Mouse (Mus musculus): ENCODE results near the gene Gnb1. TPM values are rescaled to one million over a fixed set of nuclear protein-coding genes. Genes with fewer than 3 reads are reported as not detected.

The Gnb1 gene
- polyA plus RNA-seq, 1 experiment from 2014 or later: 771 TPM

GRCm38 (mm10) chr4:155490456-155490855, 705 bp upstream of the Gnb1 start:
- 28% methylated on average over 5 of the region's 5 CpGs for WGBS
- Histone ChIP-seq H3K9me3 (ENCODE audit: control insufficient read depth, low read length) (no peaks in the 10 kb centered on the region), H3K4me1 (ENCODE audit: control insufficient read depth, insufficient read depth, low read length) (peaks cover 19% of the 10 kb centered on the region), H3K36me3 (ENCODE audit: control insufficient read depth, insufficient read depth, low read length) (no peaks in the 10 kb centered on the region), H3K27ac (ENCODE audit: low read depth, low read length) (peak overlapping the region; percentile 84; the same call in 1 of the 2 replicates), H3K27me3 (ENCODE audit: control insufficient read depth, insufficient read depth, low read length) (no peaks in the 10 kb centered on the region; the same call in 1 of the 2 replicates), H3K4me3 (ENCODE audit: low read depth, low read length) (peak overlapping the region; percentile 99), H3K9ac (ENCODE audit: low read length) (peak overlapping the region; percentile 100), H3K4me2 (peak overlapping the region; percentile 74)
- DNase-seq (ENCODE audit: low spot score, missing footprints): no peak
- no peak; the same call in 1 of the 2 replicates for ATAC-seq (ENCODE audit: low FRiP score)

GRCm38 (mm10) chr4:155491529-155492130, 469 bp downstream of the Gnb1 start:
- Histone ChIP-seq H3K4me2 (peak overlapping the region; percentile 74), H3K4me3 (ENCODE audit: low read depth, low read length) (peak overlapping the region; percentile 99), H3K27ac (ENCODE audit: low read depth, low read length) (peak overlapping the region; percentile 84), H3K27me3 (ENCODE audit: control insufficient read depth, insufficient read depth, low read length) (no peaks in the 10 kb centered on the region; the same call in 1 of the 2 replicates), H3K9me3 (ENCODE audit: control insufficient read depth, low read length) (no peaks in the 10 kb centered on the region), H3K36me3 (ENCODE audit: control insufficient read depth, insufficient read depth, low read length) (no peaks in the 10 kb centered on the region), H3K4me1 (ENCODE audit: control insufficient read depth, insufficient read depth, low read length) (peaks cover 19% of the 10 kb centered on the region), H3K9ac (ENCODE audit: low read length) (peak overlapping the region; percentile 100)
- under 1% methylated on average over 36 of the region's 54 CpGs for WGBS
- ATAC-seq (ENCODE audit: low FRiP score) (peak; percentile 75), DNase-seq (ENCODE audit: low spot score, missing footprints) (peak; percentile 96)

GRCm38 (mm10) chr4:155492131-155492633, 1.0 kb downstream of the Gnb1 start:
- Histone ChIP-seq H3K4me1 (ENCODE audit: control insufficient read depth, insufficient read depth, low read length) (peaks cover 19% of the 10 kb centered on the region), H3K9me3 (ENCODE audit: control insufficient read depth, low read length) (no peaks in the 10 kb centered on the region), H3K27ac (ENCODE audit: low read depth, low read length) (peak overlapping the region; percentile 84), H3K36me3 (ENCODE audit: control insufficient read depth, insufficient read depth, low read length) (no peaks in the 10 kb centered on the region), H3K4me2 (peak overlapping the region; percentile 74), H3K27me3 (ENCODE audit: control insufficient read depth, insufficient read depth, low read length) (no peaks in the 10 kb centered on the region), H3K9ac (ENCODE audit: low read length) (peak overlapping the region; percentile 100), H3K4me3 (ENCODE audit: low read depth, low read length) (peak overlapping the region; percentile 99)
- ATAC-seq (ENCODE audit: low FRiP score) (peak; percentile 20; the same call in 1 of the 2 replicates), DNase-seq (ENCODE audit: low spot score, missing footprints) (peak; percentile 96)
- under 1% methylated on average over 50 of the region's 51 CpGs for WGBS

- H3K27me3 ChIP-seq (ENCODE audit: control insufficient read depth, insufficient read depth, low read length): no peaks in the 10 kb centered on the region
- ATAC-seq (ENCODE audit: low FRiP score) (no peak), DNase-seq (ENCODE audit: low spot score, missing footprints) (peak; percentile 87)
- no peak overlapping the region for H3K4me3 ChIP-seq (ENCODE audit: low read depth, low read length)
- H3K9ac ChIP-seq (ENCODE audit: low read length): no peak overlapping the region
- H3K4me2 ChIP-seq: no peak overlapping the region
- no peaks in the 10 kb centered on the region for H3K36me3 ChIP-seq (ENCODE audit: control insufficient read depth, insufficient read depth, low read length)
- H3K27ac ChIP-seq (ENCODE audit: low read depth, low read length): no peak overlapping the region
- no peaks in the 10 kb centered on the region for H3K9me3 ChIP-seq (ENCODE audit: control insufficient read depth, low read length)
- H3K4me1 ChIP-seq (ENCODE audit: control insufficient read depth, insufficient read depth, low read length): peaks cover 19% of the 10 kb centered on the region
- WGBS: 81% methylated on average over 4 of the region's 4 CpGs
These were observed 3.7 kb downstream of the Gnb1 start for GRCm38 (mm10) chr4:155494891-155495290.

- Histone ChIP-seq H3K9me3 (ENCODE audit: control insufficient read depth, low read length) (no peaks in the 10 kb centered on the region), H3K27me3 (ENCODE audit: control insufficient read depth, insufficient read depth, low read length) (no peaks in the 10 kb centered on the region), H3K36me3 (ENCODE audit: control insufficient read depth, insufficient read depth, low read length) (no peaks in the 10 kb centered on the region), H3K27ac (ENCODE audit: low read depth, low read length) (no peak overlapping the region), H3K9ac (ENCODE audit: low read length) (no peak overlapping the region), H3K4me3 (ENCODE audit: low read depth, low read length) (no peak overlapping the region), H3K4me2 (no peak overlapping the region), H3K4me1 (ENCODE audit: control insufficient read depth, insufficient read depth, low read length) (peaks cover 12% of the 10 kb centered on the region)
- 88% methylated on average over 3 of the region's 3 CpGs for WGBS
- ATAC-seq (ENCODE audit: low FRiP score) (no peak), DNase-seq (ENCODE audit: low spot score, missing footprints) (no peak)
These were observed 6.8 kb downstream of the Gnb1 start for GRCm38 (mm10) chr4:155497963-155498362.

DNA sequence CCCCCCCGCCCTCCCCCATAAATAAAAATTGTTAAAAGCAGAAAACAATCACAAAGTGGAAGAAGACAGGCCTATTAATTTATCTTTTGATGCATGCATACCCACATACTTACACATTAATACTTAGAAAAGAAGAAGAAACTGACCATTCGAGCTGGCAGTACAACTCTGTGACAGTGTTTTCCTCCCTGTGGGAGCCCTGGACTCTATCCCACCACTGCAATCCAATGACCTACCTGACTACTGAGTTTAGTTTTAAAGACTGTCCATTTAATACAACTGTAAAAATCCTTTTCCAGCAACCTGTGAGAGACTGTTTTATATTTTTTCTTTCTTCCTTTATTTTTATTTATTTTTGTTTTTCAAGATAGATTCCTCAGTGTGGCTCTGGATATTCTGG, 10.0 kb downstream of the Gnb1 start:
- Histone ChIP-seq H3K36me3 (ENCODE audit: control insufficient read depth, insufficient read depth, low read length) (no peaks in the 10 kb centered on the region), H3K27me3 (ENCODE audit: control insufficient read depth, insufficient read depth, low read length) (no peaks in the 10 kb centered on the region), H3K27ac (ENCODE audit: low read depth, low read length) (no peak overlapping the region), H3K9ac (ENCODE audit: low read length) (no peak overlapping the region), H3K4me2 (no peak overlapping the region), H3K4me1 (ENCODE audit: control insufficient read depth, insufficient read depth, low read length) (no peaks in the 10 kb centered on the region), H3K4me3 (ENCODE audit: low read depth, low read length) (no peak overlapping the region), H3K9me3 (ENCODE audit: control insufficient read depth, low read length) (no peaks in the 10 kb centered on the region)
- ATAC-seq (ENCODE audit: low FRiP score): no peak
- no peak for DNase-seq (ENCODE audit: low spot score, missing footprints)
- WGBS: 77% methylated on average over 2 of the region's 2 CpGs

GRCm38 (mm10) chr4:155505067-155505466, 13.9 kb downstream of the Gnb1 start:
- WGBS: 81% methylated on average over 8 of the region's 8 CpGs

DNA sequence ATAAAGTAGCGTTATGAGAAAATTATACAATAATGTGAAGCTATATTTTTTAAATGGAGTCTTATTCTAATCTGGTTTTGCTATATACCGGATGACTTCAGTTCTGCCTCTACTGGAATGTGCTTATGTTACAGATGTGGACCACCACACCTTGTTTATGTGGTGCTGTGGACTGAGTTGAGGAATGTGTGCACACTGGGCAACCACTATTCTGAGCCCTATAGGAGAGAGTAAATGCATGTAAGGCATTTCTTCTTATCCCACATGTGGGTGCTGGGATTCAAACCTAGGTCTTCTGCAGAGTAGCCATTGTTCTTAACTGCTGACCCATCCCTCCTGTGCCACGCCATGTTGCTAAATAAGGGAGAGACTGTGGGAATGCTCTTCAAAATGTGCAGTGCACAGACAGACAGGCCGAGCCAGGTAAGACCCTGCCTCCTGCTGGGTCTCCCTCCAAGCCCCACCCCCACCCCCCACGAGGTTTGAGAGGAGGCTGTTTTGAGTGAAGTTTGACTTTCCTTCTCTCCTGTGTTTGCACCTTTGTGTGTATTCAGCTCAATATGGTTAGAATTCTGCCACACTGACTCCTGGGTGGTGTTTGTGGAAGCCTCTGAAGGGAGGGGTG, 14.6 kb downstream of the Gnb1 start:
- Histone ChIP-seq H3K4me3 (ENCODE audit: low read depth, low read length) (no peak overlapping the region), H3K36me3 (ENCODE audit: control insufficient read depth, insufficient read depth, low read length) (no peaks in the 10 kb centered on the region), H3K4me2 (no peak overlapping the region), H3K9me3 (ENCODE audit: control insufficient read depth, low read length) (no peaks in the 10 kb centered on the region), H3K4me1 (ENCODE audit: control insufficient read depth, insufficient read depth, low read length) (no peaks in the 10 kb centered on the region), H3K27me3 (ENCODE audit: control insufficient read depth, insufficient read depth, low read length) (no peaks in the 10 kb centered on the region), H3K9ac (ENCODE audit: low read length) (no peak overlapping the region), H3K27ac (ENCODE audit: low read depth, low read length) (no peak overlapping the region)
- WGBS: 79% methylated on average over 5 of the region's 5 CpGs
- no peak for ATAC-seq (ENCODE audit: low FRiP score)
- DNase-seq (ENCODE audit: low spot score, missing footprints): no peak

More at GRCm38 (mm10) chr4:155505067-155505466, 13.9 kb downstream of the Gnb1 start:
- no peaks in the 10 kb centered on the region for H3K27me3 ChIP-seq (ENCODE audit: control insufficient read depth, insufficient read depth, low read length)
- ATAC-seq (ENCODE audit: low FRiP score) (no peak), DNase-seq (ENCODE audit: low spot score, missing footprints) (no peak)
- no peak overlapping the region for H3K4me3 ChIP-seq (ENCODE audit: low read depth, low read length)
- no peak overlapping the region for H3K27ac ChIP-seq (ENCODE audit: low read depth, low read length)
- H3K4me1 ChIP-seq (ENCODE audit: control insufficient read depth, insufficient read depth, low read length): no peaks in the 10 kb centered on the region
- no peaks in the 10 kb centered on the region for H3K36me3 ChIP-seq (ENCODE audit: control insufficient read depth, insufficient read depth, low read length)
- H3K9ac ChIP-seq (ENCODE audit: low read length): no peak overlapping the region
- H3K9me3 ChIP-seq (ENCODE audit: control insufficient read depth, low read length): no peaks in the 10 kb centered on the region
- no peak overlapping the region for H3K4me2 ChIP-seq

DNA sequence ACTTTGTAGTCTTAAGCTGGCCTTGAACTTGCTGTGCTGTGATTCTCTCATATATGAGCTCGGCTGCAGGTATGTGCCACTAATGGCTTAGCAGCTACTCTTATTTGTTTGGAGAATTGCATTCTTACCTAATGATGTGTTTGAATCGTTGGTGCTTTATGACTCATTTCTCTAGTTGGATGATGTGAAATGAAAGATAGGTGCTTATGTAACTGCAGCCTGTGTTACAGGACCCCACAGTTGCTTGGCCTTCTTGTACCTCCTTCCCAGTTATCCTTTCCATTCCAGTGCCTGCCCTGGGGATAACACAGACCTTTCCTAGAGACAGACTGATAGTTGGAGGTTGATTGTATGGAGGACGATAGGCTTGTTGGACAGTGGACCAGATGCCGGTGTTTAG, 17.5 kb downstream of the Gnb1 start:
- H3K4me2 ChIP-seq: no peak overlapping the region
- DNase-seq (ENCODE audit: low spot score, missing footprints): no peak
- H3K27me3 ChIP-seq (ENCODE audit: control insufficient read depth, insufficient read depth, low read length): no peaks in the 10 kb centered on the region
- 92% methylated on average over 4 of the region's 4 CpGs for WGBS
- no peak overlapping the region for H3K9ac ChIP-seq (ENCODE audit: low read length)
- H3K36me3 ChIP-seq (ENCODE audit: control insufficient read depth, insufficient read depth, low read length): no peaks in the 10 kb centered on the region
- H3K9me3 ChIP-seq (ENCODE audit: control insufficient read depth, low read length): no peaks in the 10 kb centered on the region
- no peak overlapping the region for H3K4me3 ChIP-seq (ENCODE audit: low read depth, low read length)
- no peak overlapping the region for H3K27ac ChIP-seq (ENCODE audit: low read depth, low read length)
- no peak for ATAC-seq (ENCODE audit: low FRiP score)
- H3K4me1 ChIP-seq (ENCODE audit: control insufficient read depth, insufficient read depth, low read length): no peaks in the 10 kb centered on the region

Measured in midbrain, embryonic 11.5 days (tissue).